Mouse (Mus musculus) hindbrain, embryonic 14.5 days (tissue): ENCODE measurements around the gene Troap. TPM values are rescaled to one million over a fixed set of nuclear protein-coding genes. Genes with fewer than 3 reads are reported as not detected.

Source experiments
- ATAC-seq: fragments of 200-750 bp; cut with Nextera tagmentation; 2 replicates; pipeline ENCODE4 v1.8.0; 2017; ENCODE audit warnings: moderate number of reproducible peaks, mild to moderate bottlenecking, moderate TSS enrichment, moderate library complexity; ENCODE audit not compliant: low FRiP score
- DNase-seq: peaks from one replicate; pipeline ENCODE4 v3.0.0-alpha.2; 2015; ENCODE audit warnings: low spot score
- H3K27ac ChIP-seq: fragments of 300-500 bp; sonication (generic); 2 replicates; pipeline ENCODE4 v1.5.1; 2014; ENCODE audit warnings: mild to moderate bottlenecking, moderate library complexity
- H3K27me3 ChIP-seq: fragments of 300-500 bp; sonication (generic); 2 replicates; pipeline ENCODE4 v1.6.1; 2014; ENCODE audit warnings: mild to moderate bottlenecking, low read length, mixed read lengths; ENCODE audit not compliant: control insufficient read depth, insufficient read depth
- H3K36me3 ChIP-seq: fragments of 300-500 bp; sonication (generic); replicated peaks from 2 replicates; pipeline ENCODE4 v1.6.1; 2014; ENCODE audit not compliant: control insufficient read depth, insufficient read depth
- H3K4me1 ChIP-seq: fragments of 300-500 bp; sonication (generic); replicated peaks from 2 replicates; pipeline ENCODE4 v1.6.1; 2014; ENCODE audit warnings: antibody characterized with exemption, low read length, mixed read lengths; ENCODE audit not compliant: control insufficient read depth, insufficient read depth
- H3K4me2 ChIP-seq: fragments of 300-500 bp; sonication (generic); replicated peaks from 2 replicates; pipeline ENCODE4 v1.6.1; 2014; ENCODE audit warnings: mild to moderate bottlenecking, moderate library complexity
- H3K4me3 ChIP-seq: fragments of 300-500 bp; sonication (generic); replicated peaks from 2 replicates; pipeline ENCODE4 v1.5.1; 2014; ENCODE audit warnings: mild to moderate bottlenecking, low read length
- H3K9ac ChIP-seq: fragments of 300-500 bp; sonication (generic); 2 replicates; pipeline ENCODE4 v1.6.1; 2014
- H3K9me3 ChIP-seq: fragments of 300-500 bp; sonication (generic); 2 replicates; pipeline ENCODE4 v1.6.1; 2016; ENCODE audit warnings: low read length; ENCODE audit not compliant: control insufficient read depth
- WGBS: fragments of 180-500 bp; shearing (Covaris S2); extraction: QIAGEN DNeasy Blood & Tissue Kit; methylation state at CpG from one replicate; pipeline ENCODE4 v1.1.7; 2014; 5-methylcytosine and 5-hydroxymethylcytosine counted together
- polyA plus RNA-seq: library from polyadenylated mRNA; unstranded; fragments of >200 nt; fragmentation: Nextera tagmentation; extraction: Ambion mirVana; gene quantifications from 2 replicates; pipeline ENCODE4 v1.2.1, GENCODE M21; 2014

Gene Troap
- polyA plus RNA-seq, 1 experiment from 2014 or later, result 4.0 TPM

GRCm38 (mm10) chr15:99082840-99083239 lies 8.5 kb downstream of the Troap start:
- 91% methylated on average over 16 of the region's 16 CpGs for whole genome bisulfite sequencing
- Histone ChIP-seq H3K9ac (no peak overlapping the region), H3K27me3 (peaks cover 44% of the 10 kb centered on the region), H3K4me2 (no peak overlapping the region), H3K27ac (no peak overlapping the region), H3K36me3 (no peaks in the 10 kb centered on the region), H3K4me3 (no peak overlapping the region), H3K4me1 (no peaks in the 10 kb centered on the region), H3K9me3 (no peaks in the 10 kb centered on the region)
- no peak for DNase-seq
- peak; percentile 14; the same call in 1 of the 2 replicates for ATAC-seq

GRCm38 (mm10) chr15:99083258-99083657 lies 8.9 kb downstream of the Troap start:
- Histone ChIP-seq H3K9ac (no peak overlapping the region), H3K27me3 (peaks cover 48% of the 10 kb centered on the region), H3K36me3 (no peaks in the 10 kb centered on the region), H3K4me2 (no peak overlapping the region), H3K4me1 (0 out of 2 replicates have a peak, but pooled peaks cover 4% of the 10 kb centered on the region), H3K27ac (no peak overlapping the region), H3K4me3 (no peak overlapping the region), H3K9me3 (no peaks in the 10 kb centered on the region)
- WGBS, result 72% methylated on average over 9 of the region's 9 CpGs
- DNase-seq (no peak), ATAC-seq (no peak)

GRCm38 (mm10) chr15:99083867-99084557 lies 9.6 kb downstream of the Troap start:
- Histone ChIP-seq H3K36me3 (no peaks in the 10 kb centered on the region), H3K9ac (no peak overlapping the region), H3K9me3 (no peaks in the 10 kb centered on the region), H3K4me1 (peaks cover 10% of the 10 kb centered on the region; the same call in 1 of the 2 replicates), H3K27me3 (peaks cover 55% of the 10 kb centered on the region), H3K27ac (no peak overlapping the region), H3K4me3 (no peak overlapping the region), H3K4me2 (no peak overlapping the region; the same call in 1 of the 2 replicates)
- WGBS, result 7% methylated on average over 11 of the region's 11 CpGs
- ATAC-seq (no peak), DNase-seq (no peak)

- Histone ChIP-seq H3K4me2 (no peak overlapping the region; the same call in 1 of the 2 replicates), H3K27me3 (peaks cover 62% of the 10 kb centered on the region), H3K4me1 (peaks cover 13% of the 10 kb centered on the region; the same call in 1 of the 2 replicates)
Observed at GRCm38 (mm10) chr15:99084618-99085017, 10.2 kb downstream of the Troap start.

GRCm38 (mm10) chr15:99085997-99086396 lies 11.6 kb downstream of the Troap start:
- Histone ChIP-seq H3K4me1 (peaks cover 13% of the 10 kb centered on the region; the same call in 1 of the 2 replicates), H3K9me3 (no peaks in the 10 kb centered on the region), H3K4me2 (peak overlapping the region; percentile 12; the same call in 1 of the 2 replicates), H3K4me3 (no peak overlapping the region), H3K27me3 (peaks cover 66% of the 10 kb centered on the region), H3K27ac (no peak overlapping the region), H3K36me3 (no peaks in the 10 kb centered on the region), H3K9ac (no peak overlapping the region)
- no peak for ATAC-seq
- no peak for DNase-seq
- WGBS, result 71% methylated on average over 4 of the region's 4 CpGs

More at GRCm38 (mm10) chr15:99084618-99085017, 10.2 kb downstream of the Troap start:
- ATAC-seq (no peak), DNase-seq (no peak)
- H3K36me3 ChIP-seq, result no peaks in the 10 kb centered on the region
- H3K9me3 ChIP-seq, result no peaks in the 10 kb centered on the region
- 9% methylated on average over 18 of the region's 19 CpGs for WGBS
- no peak overlapping the region for H3K4me3 ChIP-seq
- H3K27ac ChIP-seq, result no peak overlapping the region
- no peak overlapping the region for H3K9ac ChIP-seq

GRCm38 (mm10) chr15:99087253-99088075 lies 13.1 kb downstream of the Troap start, which contains the start of gene C1ql4:
C1ql4 (minus strand) TSS chr15:99087817.
- H3K4me3 ChIP-seq, result peak within 1 kb of the TSS; percentile 24
- peak within 1 kb of the TSS; percentile 46 for H3K4me2 ChIP-seq
- H3K4me1 ChIP-seq, result peaks cover 13% of the 10 kb centered on the region; the same call in 1 of the 2 replicates
- no peak within 1 kb of the TSS for H3K27ac ChIP-seq
- no peaks in the 10 kb centered on the region for H3K9me3 ChIP-seq
- no peak for DNase-seq
- WGBS, result 7% methylated on average over 60 of the region's 60 CpGs
- no peaks in the 10 kb centered on the region for H3K36me3 ChIP-seq
- H3K9ac ChIP-seq, result peak within 1 kb of the TSS; percentile 39; the same call in 1 of the 2 replicates
- ATAC-seq, result no peak
- peaks cover 72% of the 10 kb centered on the region for H3K27me3 ChIP-seq

- DNase-seq (peak; percentile 80), ATAC-seq (peak; percentile 64)
- Histone ChIP-seq H3K9me3 (no peaks in the 10 kb centered on the region), H3K4me3 (peak overlapping the region; percentile 24), H3K27me3 (peaks cover 75% of the 10 kb centered on the region), H3K4me1 (peaks cover 17% of the 10 kb centered on the region), H3K36me3 (no peaks in the 10 kb centered on the region), H3K27ac (no peak overlapping the region), H3K4me2 (peak overlapping the region; percentile 46), H3K9ac (peak overlapping the region; percentile 39; the same call in 1 of the 2 replicates)
- under 1% methylated on average over 27 of the region's 27 CpGs for WGBS
Observed at GRCm38 (mm10) chr15:99088292-99088691, 13.9 kb downstream of the Troap start.

- H3K4me1 ChIP-seq, result peaks cover 25% of the 10 kb centered on the region
- H3K27me3 ChIP-seq, result peaks cover 74% of the 10 kb centered on the region
- H3K9me3 ChIP-seq, result no peaks in the 10 kb centered on the region
- H3K36me3 ChIP-seq, result no peaks in the 10 kb centered on the region
- ATAC-seq (no peak), DNase-seq (no peak)
- no peak overlapping the region for H3K4me3 ChIP-seq
- H3K9ac ChIP-seq, result 0 out of 2 replicates have a peak overlapping the region, but pooled peaks have one; percentile 39
- WGBS, result 9% methylated on average over 14 of the region's 14 CpGs
- peak overlapping the region; percentile 46; the same call in 1 of the 2 replicates for H3K4me2 ChIP-seq
- 0 out of 2 replicates have a peak overlapping the region, but pooled peaks have one; percentile 6 for H3K27ac ChIP-seq
Observed at GRCm38 (mm10) chr15:99089069-99089468, 14.7 kb downstream of the Troap start.

- Histone ChIP-seq H3K9ac (peak within 1 kb of the TSS; percentile 57), H3K4me3 (peak within 1 kb of the TSS; percentile 42), H3K27ac (peak within 1 kb of the TSS; percentile 63), H3K4me2 (peak within 1 kb of the TSS; percentile 94), H3K27me3 (peaks cover 70% of the 10 kb centered on the region), H3K4me1 (peaks cover 54% of the 10 kb centered on the region), H3K36me3 (no peaks in the 10 kb centered on the region), H3K9me3 (no peaks in the 10 kb centered on the region)
- ATAC-seq, result no peak
- DNase-seq, result no peak
- 21% methylated on average over 8 of the region's 8 CpGs for WGBS
Observed at GRCm38 (mm10) chr15:99092870-99093269, 18.5 kb downstream of the Troap start, which contains the start of gene Dnajc22. Dnajc22 (plus strand) TSS chr15:99093170.
